Mouse (Mus musculus): ENCODE measurements around the gene Mbnl3. TPM values are rescaled to one million over a fixed set of nuclear protein-coding genes. Genes with fewer than 3 reads are reported as not detected.

The Mbnl3 gene
- 7.6 and 9.3 TPM in 2 replicates for polyA plus RNA-seq (2015; fragmentation: Nextera tagmentation; extraction: Ambion mirVana)

DNA sequence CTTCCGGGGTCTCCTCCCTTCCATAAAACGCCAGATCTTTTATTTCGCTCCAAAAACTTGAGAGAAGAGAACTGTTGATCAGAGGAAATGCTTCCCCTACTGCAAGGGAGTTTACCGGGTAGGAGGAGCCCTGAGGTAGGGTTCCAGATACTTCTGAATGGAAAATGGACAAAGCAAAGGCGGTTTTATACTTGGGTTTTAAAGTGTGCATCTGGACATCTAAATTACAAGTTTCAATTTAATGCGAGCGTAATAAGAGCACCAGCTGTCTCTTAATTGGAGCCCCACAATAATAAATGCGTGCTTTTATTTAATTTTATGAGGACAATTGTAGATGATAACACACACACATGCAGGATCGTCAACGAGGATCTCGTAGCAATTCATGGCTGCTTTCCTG lies at the start of gene Mbnl3:
Mbnl3 (minus strand) TSS at position 101 of the 400 bp plus-strand sequence.
- no peak for ATAC-seq (ENCODE audit: insufficient read depth, low FRiP score)
- Histone ChIP-seq H3K4me1 (ENCODE audit: control insufficient read depth, insufficient read depth, low read length) (no peaks in the 10 kb centered on the region), H3K36me3 (ENCODE audit: control insufficient read depth, insufficient read depth, low read length) (no peaks in the 10 kb centered on the region), H3K4me2 (ENCODE audit: low read depth, low read length) (peak within 1 kb of the TSS; percentile 60), H3K4me3 (replicated peaks; ENCODE audit: low read length) (peak within 1 kb of the TSS; percentile 60), H3K9me3 (replicated peaks; ENCODE audit: control insufficient read depth, low read length) (no peaks in the 10 kb centered on the region; the same call in 1 of the 2 replicates), H3K9ac (ENCODE audit: low read length) (peak within 1 kb of the TSS; percentile 71), H3K27me3 (ENCODE audit: control insufficient read depth, insufficient read depth, low read length) (no peaks in the 10 kb centered on the region; the same call in 1 of the 2 replicates), H3K27ac (ENCODE audit: low read length) (peak within 1 kb of the TSS; percentile 70)
- WGBS = 33% methylated on average over 11 of the region's 11 CpGs

DNA sequence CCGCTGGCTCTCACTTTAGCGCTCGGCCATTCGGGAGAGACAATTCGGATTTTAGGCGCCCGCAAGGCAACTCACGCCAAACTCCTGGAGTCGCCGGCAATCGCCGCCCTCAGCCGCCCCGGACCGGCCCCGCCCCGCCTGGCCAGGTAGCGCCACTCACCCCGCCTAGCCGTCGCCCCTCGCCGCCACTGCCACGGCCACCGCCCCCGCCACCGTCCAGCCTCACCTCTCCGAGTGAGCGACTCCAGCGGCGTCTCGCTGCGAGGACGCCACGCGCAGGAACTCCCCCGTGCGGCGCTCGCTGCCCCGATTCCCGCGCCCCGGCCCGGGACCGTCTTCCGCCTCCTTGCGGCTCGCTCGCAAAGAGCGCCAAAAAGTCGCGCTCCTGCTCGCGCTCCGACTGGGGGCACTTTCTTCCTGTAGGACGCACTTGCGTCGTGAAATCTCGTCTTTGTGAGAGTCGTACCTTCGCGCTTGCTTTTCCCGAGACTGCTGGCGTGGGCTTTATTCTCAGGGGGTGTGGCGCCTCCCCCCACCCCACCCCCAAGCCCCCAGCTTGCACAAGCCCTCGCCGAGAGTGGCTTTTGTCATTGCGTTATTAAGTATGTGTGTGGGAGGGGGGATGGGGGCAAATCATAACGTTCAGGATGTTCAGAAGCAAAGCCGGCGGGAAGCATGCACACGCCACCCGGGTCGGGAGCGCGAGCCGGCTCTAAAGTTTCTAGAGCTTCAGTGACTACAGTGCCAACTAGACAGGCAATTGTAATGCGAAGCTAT lies 596 bp downstream of the Mbnl3 start:
- H3K9ac ChIP-seq (ENCODE audit: low read length) = peak overlapping the region; percentile 71
- H3K27ac ChIP-seq (ENCODE audit: low read length) = peak overlapping the region; percentile 70
- H3K36me3 ChIP-seq (ENCODE audit: control insufficient read depth, insufficient read depth, low read length) = no peaks in the 10 kb centered on the region
- WGBS = 18% methylated on average over 77 of the region's 79 CpGs
- H3K4me1 ChIP-seq (ENCODE audit: control insufficient read depth, insufficient read depth, low read length) = no peaks in the 10 kb centered on the region
- peak; percentile 70 for ATAC-seq (ENCODE audit: insufficient read depth, low FRiP score)
- H3K9me3 ChIP-seq (replicated peaks; ENCODE audit: control insufficient read depth, low read length) = no peaks in the 10 kb centered on the region; the same call in 1 of the 2 replicates
- H3K4me3 ChIP-seq (replicated peaks; ENCODE audit: low read length) = peak overlapping the region; percentile 60
- H3K27me3 ChIP-seq (ENCODE audit: control insufficient read depth, insufficient read depth, low read length) = no peaks in the 10 kb centered on the region; the same call in 1 of the 2 replicates
- H3K4me2 ChIP-seq (ENCODE audit: low read depth, low read length) = peak overlapping the region; percentile 60

DNA sequence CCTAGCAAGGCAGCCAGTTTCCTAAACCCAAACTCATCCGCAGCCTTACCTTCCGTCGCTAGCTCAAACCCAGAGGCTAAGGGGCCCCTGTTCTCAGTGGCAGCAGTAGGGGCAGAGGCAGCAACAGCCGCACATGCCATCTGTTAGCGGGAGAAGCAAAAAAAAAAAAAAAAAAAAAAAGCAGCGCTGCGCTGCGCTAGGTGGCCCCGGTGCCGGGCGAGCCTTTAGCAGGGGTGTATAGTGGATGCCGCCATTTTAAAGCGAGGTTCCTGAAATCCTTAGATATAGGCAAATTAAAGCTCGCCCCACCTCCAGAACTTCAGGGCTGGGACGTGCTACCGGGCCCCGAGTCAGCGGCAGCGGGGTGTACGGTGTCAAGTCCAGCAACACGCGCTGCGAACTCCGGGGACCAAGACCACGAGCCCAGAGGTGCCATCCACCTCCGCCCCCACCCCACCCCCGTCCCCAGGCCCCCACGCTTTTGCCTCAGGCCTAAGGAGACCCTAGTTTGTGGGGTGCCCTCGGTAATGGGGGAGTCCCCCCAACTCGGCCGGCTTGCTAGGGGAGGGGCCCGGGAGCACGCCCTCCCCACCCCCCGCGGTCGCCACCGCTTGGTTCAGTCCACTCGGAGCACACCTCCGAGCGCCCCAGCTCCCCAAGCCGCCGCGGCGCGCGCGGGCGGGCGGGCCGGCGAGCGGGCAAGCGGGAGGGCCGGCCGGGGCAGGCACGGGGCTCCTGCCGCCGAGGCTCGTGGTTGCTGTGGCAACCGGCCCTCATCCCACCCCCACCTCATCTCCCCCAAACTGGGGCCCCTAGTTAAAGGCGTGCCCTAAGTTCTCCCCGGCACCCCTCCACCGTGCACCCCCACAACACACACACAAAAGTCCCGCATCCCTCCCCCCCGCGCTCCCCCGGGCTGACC lies 1.4 kb downstream of the Mbnl3 start:
- Histone ChIP-seq H3K9ac (ENCODE audit: low read length) (peak overlapping the region; percentile 71), H3K36me3 (ENCODE audit: control insufficient read depth, insufficient read depth, low read length) (no peaks in the 10 kb centered on the region), H3K4me1 (ENCODE audit: control insufficient read depth, insufficient read depth, low read length) (no peaks in the 10 kb centered on the region), H3K4me2 (ENCODE audit: low read depth, low read length) (peak overlapping the region; percentile 60), H3K27ac (ENCODE audit: low read length) (peak overlapping the region; percentile 70), H3K27me3 (ENCODE audit: control insufficient read depth, insufficient read depth, low read length) (no peaks in the 10 kb centered on the region; the same call in 1 of the 2 replicates), H3K4me3 (replicated peaks; ENCODE audit: low read length) (peak overlapping the region; percentile 60), H3K9me3 (replicated peaks; ENCODE audit: control insufficient read depth, low read length) (no peaks in the 10 kb centered on the region; the same call in 1 of the 2 replicates)
- peak; percentile 87 for ATAC-seq (ENCODE audit: insufficient read depth, low FRiP score)
- WGBS = 10% methylated on average over 27 of the region's 67 CpGs

DNA sequence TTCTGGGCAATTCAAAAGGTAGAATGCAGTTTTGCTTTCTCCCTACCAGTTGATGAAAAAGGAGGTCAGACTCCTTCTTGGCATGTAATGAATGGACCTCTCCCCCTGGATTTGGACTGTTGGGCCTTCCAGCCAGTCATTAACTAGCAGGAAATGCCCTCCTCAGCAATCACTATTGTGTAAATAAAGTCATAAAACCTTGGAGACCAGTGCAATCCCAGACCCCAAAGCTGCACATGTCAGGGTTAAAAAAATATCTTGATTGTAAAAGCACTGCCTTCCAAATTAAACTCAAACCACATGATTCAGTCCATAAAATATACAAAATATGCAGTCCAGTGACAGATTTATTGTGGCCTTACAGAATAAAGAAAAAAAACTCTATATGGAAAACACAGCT lies 9.3 kb downstream of the Mbnl3 start:
- no peak overlapping the region for H3K27ac ChIP-seq (ENCODE audit: low read length)

DNA sequence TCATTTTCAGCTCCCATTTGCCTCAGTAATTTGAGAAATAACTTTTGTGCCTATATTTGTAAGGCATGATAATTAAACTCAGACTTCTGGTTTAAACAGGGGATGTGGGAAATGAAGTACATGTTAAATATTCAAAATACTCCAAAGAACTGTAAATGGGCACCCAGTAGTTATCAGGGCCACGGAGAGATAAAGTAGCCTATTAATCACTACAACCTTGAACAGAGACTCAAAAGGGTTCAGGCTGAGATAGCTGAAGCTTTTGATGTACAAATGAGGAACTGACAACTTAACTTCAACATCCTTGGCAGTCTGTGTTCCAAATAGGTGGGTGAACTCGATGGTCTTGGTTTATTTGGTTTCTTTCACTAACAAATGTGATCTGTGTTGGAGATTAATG lies 34.4 kb downstream of the Mbnl3 start:
- no peak overlapping the region for H3K4me2 ChIP-seq (ENCODE audit: low read depth, low read length)
- WGBS = 39% methylated on average over 2 of the region's 2 CpGs
- ATAC-seq (ENCODE audit: insufficient read depth, low FRiP score) = no peak
- no peak overlapping the region for H3K27ac ChIP-seq (ENCODE audit: low read length)
- H3K36me3 ChIP-seq (ENCODE audit: control insufficient read depth, insufficient read depth, low read length) = no peaks in the 10 kb centered on the region
- no peaks in the 10 kb centered on the region for H3K27me3 ChIP-seq (ENCODE audit: control insufficient read depth, insufficient read depth, low read length)
- no peak overlapping the region for H3K9ac ChIP-seq (ENCODE audit: low read length)
- H3K4me1 ChIP-seq (ENCODE audit: control insufficient read depth, insufficient read depth, low read length) = no peaks in the 10 kb centered on the region
- H3K4me3 ChIP-seq (replicated peaks; ENCODE audit: low read length) = no peak overlapping the region
- no peaks in the 10 kb centered on the region for H3K9me3 ChIP-seq (replicated peaks; ENCODE audit: control insufficient read depth, low read length)

More for the DNA sequence above, 9.3 kb downstream of the Mbnl3 start:
- Histone ChIP-seq H3K4me2 (ENCODE audit: low read depth, low read length) (no peak overlapping the region), H3K9ac (ENCODE audit: low read length) (no peak overlapping the region), H3K4me3 (replicated peaks; ENCODE audit: low read length) (no peak overlapping the region), H3K36me3 (ENCODE audit: control insufficient read depth, insufficient read depth, low read length) (no peaks in the 10 kb centered on the region), H3K9me3 (replicated peaks; ENCODE audit: control insufficient read depth, low read length) (no peaks in the 10 kb centered on the region), H3K4me1 (ENCODE audit: control insufficient read depth, insufficient read depth, low read length) (0 out of 2 replicates have a peak, but pooled peaks cover 3% of the 10 kb centered on the region), H3K27me3 (ENCODE audit: control insufficient read depth, insufficient read depth, low read length) (no peaks in the 10 kb centered on the region; the same call in 1 of the 2 replicates)
- no peak for ATAC-seq (ENCODE audit: insufficient read depth, low FRiP score)

DNA sequence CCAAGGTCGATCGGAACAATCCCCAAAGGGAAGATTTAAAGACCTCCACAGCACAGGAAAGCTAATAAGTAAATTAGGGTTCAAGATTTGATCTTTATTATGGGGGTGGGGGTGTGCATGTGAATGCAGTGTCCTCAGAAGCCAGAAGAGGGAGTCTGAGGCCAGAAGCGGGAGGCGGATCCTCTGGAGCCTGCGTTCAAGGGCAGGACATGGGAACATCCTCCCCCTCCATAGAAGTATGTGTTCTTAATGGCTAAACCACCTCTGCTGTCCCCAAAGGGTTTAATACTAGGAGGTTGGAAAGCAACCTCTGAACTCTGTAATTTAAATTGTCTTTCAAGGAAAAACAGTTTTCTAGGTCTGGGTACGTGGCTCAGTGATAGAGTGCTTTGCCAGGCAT lies 34.9 kb downstream of the Mbnl3 start:
- no peak for ATAC-seq (ENCODE audit: insufficient read depth, low FRiP score)
- H3K9ac ChIP-seq (ENCODE audit: low read length) = no peak overlapping the region
- no peak overlapping the region for H3K27ac ChIP-seq (ENCODE audit: low read length)

DNA sequence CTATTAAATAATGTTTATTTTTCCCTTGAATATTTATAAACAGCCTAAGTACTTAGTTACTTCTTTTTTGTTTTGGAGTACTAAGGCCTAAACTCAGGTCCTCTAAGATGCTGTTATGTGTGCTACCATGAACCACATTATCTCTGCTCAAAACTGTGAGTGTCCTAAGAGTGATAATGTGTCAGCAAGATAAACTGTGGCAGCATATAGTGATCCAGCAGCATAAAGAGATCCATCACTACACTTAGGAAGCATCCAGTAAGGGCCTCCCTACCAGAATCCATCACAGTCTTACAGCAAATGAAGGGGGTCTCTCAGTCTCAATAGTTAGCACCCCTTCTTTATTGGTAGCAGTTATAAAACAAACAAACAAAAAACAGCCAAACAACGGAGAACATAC lies 35.9 kb downstream of the Mbnl3 start:
- 90% methylated on average over 1 of the region's 1 CpGs for WGBS
- no peak for ATAC-seq (ENCODE audit: insufficient read depth, low FRiP score)

More for the DNA sequence above, 34.9 kb downstream of the Mbnl3 start:
- WGBS = 63% methylated on average over 6 of the region's 6 CpGs
- H3K9me3 ChIP-seq (replicated peaks; ENCODE audit: control insufficient read depth, low read length) = no peaks in the 10 kb centered on the region
- H3K36me3 ChIP-seq (ENCODE audit: control insufficient read depth, insufficient read depth, low read length) = no peaks in the 10 kb centered on the region
- H3K27me3 ChIP-seq (ENCODE audit: control insufficient read depth, insufficient read depth, low read length) = no peaks in the 10 kb centered on the region
- no peak overlapping the region for H3K4me3 ChIP-seq (replicated peaks; ENCODE audit: low read length)
- H3K4me1 ChIP-seq (ENCODE audit: control insufficient read depth, insufficient read depth, low read length) = no peaks in the 10 kb centered on the region
- H3K4me2 ChIP-seq (ENCODE audit: low read depth, low read length) = no peak overlapping the region

DNA sequence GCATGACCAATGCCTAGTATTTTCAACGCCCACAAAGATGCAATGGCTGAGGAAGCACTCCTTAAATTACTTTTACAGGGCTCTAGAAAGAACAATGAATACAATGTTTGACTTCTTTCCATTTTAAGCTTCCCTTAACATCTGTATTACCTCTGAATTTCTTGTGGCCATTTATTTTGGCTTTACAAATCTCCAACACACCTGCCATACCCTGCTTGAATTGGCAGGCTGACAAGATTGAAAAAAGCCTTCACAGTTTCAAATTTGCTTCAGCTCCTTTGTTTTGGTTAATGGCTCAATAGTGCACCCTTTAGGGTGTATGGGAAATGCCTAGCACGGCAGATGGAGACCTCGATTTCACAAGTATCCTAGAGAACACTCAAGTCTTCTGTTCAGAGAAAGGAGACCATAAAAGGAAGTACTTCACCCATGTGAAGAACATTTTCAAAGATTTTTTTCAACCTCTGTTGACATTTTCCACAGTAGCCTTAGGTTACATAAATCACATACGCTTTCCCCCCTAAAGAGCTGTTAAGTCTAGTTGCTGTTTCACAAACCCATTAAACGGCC lies 36.8 kb downstream of the Mbnl3 start:
- 52% methylated on average over 5 of the region's 5 CpGs for WGBS
- no peaks in the 10 kb centered on the region for H3K36me3 ChIP-seq (ENCODE audit: control insufficient read depth, insufficient read depth, low read length)
- no peak overlapping the region for H3K4me3 ChIP-seq (replicated peaks; ENCODE audit: low read length)
- H3K4me1 ChIP-seq (ENCODE audit: control insufficient read depth, insufficient read depth, low read length) = no peaks in the 10 kb centered on the region
- H3K27ac ChIP-seq (ENCODE audit: low read length) = no peak overlapping the region
- H3K9me3 ChIP-seq (replicated peaks; ENCODE audit: control insufficient read depth, low read length) = no peaks in the 10 kb centered on the region
- H3K27me3 ChIP-seq (ENCODE audit: control insufficient read depth, insufficient read depth, low read length) = no peaks in the 10 kb centered on the region
- ATAC-seq (ENCODE audit: insufficient read depth, low FRiP score) = no peak
- no peak overlapping the region for H3K9ac ChIP-seq (ENCODE audit: low read length)
- no peak overlapping the region for H3K4me2 ChIP-seq (ENCODE audit: low read depth, low read length)

More for the DNA sequence above, 35.9 kb downstream of the Mbnl3 start:
- H3K36me3 ChIP-seq (ENCODE audit: control insufficient read depth, insufficient read depth, low read length) = no peaks in the 10 kb centered on the region
- no peak overlapping the region for H3K4me2 ChIP-seq (ENCODE audit: low read depth, low read length)
- no peaks in the 10 kb centered on the region for H3K27me3 ChIP-seq (ENCODE audit: control insufficient read depth, insufficient read depth, low read length)
- no peaks in the 10 kb centered on the region for H3K9me3 ChIP-seq (replicated peaks; ENCODE audit: control insufficient read depth, low read length)
- no peak overlapping the region for H3K4me3 ChIP-seq (replicated peaks; ENCODE audit: low read length)
- no peaks in the 10 kb centered on the region for H3K4me1 ChIP-seq (ENCODE audit: control insufficient read depth, insufficient read depth, low read length)
- no peak overlapping the region for H3K9ac ChIP-seq (ENCODE audit: low read length)
- H3K27ac ChIP-seq (ENCODE audit: low read length) = no peak overlapping the region
